Mouse (Mus musculus) ovary, adult 2 months (tissue): ENCODE data around the gene Prss53. TPM values are rescaled to one million over a fixed set of nuclear protein-coding genes. Genes with fewer than 3 reads are reported as not detected.

Experiments used
- polyA plus RNA-seq: library from polyadenylated mRNA; depleted of rRNA; stranded (reverse); fragments of >200 nt; gene quantifications from 2 replicates; pipeline ENCODE4 v1.2.3, GENCODE M21; 2012; rRNA removed

The Prss53 gene
- 6.7 and 8.5 TPM in 2 replicates for polyA plus RNA-seq

DNA sequence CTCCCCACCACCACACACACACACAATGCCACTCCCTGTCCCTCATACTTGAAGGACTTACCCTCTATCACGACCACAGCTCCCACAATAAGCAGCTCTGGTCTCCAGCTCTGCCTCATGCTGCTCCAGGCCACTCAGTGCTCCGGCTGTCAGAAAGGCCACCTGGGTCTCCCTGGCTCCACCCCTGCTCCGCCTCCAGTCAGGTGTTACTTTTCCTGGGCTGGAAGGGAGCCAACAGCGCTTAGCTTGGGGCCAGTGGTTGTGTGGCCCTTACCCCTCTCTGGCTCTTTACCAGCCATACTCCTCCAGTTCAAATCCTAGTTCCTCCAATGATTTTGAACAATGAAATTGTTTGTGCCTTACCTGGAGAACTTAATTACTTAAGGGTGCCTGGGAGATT is at the start of gene Prss53:
Prss53 (minus strand) TSS at position 173 of the 400 bp plus-strand sequence.

DNA sequence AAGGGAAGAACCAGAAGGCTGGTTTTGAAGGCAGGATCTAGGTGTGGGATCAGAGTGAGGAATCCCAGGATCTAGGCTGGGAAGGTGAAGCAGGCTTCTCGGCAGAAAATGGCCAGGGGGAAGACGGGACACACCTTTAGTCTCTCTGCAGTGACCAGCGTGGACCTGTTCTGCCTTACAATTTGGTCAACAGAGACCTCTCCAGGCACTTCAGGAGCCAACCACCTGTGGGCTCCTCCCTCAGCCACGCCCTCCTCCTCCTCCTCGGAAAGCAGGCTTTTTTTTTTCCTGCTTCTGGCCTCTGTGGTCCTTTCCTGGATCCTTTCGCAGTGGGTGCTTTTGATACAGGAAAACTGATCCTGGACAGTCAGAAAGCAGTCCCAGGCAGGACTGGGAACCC is 39.2 kb upstream of the Prss53 start, which contains the start of gene Prss8:
Prss8 (minus strand) TSS at position 182 of the 400 bp plus-strand sequence.

DNA sequence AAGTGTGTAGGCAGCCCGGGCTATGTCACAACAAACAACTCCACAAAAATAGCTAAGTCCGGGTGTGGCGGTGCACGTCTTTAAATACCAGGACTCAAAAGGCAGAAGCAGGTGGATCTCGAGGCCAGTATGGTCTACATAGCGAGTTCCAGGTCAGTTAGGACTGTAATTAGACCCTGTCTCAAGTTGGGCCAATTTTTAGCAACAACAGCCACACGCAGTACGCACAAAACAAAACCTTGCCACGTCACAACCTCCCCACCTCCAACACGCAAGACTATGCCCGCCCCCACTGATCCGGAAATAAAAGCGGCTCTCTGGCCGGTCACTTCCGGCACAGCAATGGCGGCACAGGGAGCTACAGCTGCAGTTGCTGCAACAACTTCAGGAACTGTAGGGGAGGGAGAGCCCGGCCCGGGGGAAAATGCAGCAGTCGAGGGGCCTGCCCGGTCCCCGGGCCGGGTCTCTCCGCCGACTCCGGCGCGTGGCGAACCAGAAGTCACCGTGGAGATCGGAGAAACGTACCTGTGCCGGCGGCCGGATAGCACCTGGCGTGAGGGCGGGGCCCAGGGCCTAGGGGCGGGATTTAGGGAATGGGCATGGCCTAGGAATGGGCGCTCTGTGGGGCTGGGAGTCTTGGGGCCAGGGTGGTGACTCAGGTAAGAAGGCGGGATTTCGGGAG is 21.6 kb upstream of the Prss53 start, which contains the start of gene Kat8:
Kat8 (plus strand) TSS at position 327 of the 682 bp plus-strand sequence.

DNA sequence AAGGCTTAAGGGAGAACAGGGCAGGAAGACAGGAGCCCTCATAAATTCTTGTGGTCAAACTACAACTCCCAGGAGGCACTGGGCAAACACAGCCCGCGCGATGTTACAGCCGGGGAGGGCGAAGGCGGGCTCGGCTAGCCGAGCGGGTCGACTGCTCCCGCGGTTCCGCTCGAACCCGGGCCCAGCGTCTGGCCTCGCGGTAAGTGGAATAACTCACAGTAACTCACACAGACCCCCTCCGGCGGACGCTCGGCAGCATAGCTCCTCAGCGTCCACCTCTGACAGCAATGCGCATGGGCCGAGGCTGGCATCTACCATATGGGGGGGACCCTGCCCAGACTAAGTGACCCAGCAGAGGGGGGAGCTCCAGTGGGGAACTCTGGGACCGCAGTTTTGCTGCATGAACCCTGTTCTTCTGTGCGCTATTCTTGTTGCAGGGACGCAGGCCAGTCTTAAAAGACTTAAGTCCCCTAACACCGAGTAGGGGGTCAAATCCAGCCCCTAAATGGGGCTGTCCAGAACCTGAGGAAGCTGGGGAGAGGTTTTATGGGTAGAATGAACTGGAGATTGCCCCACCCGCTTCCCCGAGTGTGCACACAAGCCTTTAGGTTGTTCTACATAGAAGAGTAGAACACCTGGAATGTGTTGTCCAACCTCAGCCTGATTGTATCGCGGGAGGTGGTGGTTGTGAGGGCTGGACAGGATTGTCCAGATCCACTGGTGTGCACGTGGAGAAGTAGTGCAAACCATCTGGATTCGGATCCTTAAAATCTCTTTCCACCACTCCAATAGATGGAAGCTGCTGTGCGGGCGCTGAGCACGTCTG is 13.4 kb upstream of the Prss53 start, which contains the start of gene Bckdk:
Bckdk (plus strand) TSS at position 112 of the 826 bp plus-strand sequence.

DNA sequence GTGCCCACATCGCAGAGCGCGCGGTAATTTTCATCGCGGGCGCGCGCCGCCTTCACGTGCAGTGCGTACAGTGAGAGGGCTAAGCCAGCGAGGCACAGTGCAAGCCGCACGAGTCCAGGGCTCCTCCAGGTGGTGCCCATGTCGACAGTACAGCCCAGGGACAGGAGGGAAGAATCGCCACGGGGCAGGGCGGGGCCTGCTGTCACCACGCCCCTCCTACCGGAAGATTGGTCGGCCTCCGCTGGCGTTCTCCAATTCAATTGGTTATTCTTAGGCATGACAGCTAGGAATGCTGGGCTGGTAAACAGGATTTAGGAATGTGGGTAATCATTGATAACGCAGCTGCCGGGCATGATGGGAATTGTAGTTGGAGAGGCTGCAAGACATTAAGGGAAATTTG is 4.7 kb upstream of the Prss53 start, which contains the start of the genes Gm21974 and Vkorc1:
Gm21974 (minus strand) TSS at position 13 of the 400 bp plus-strand sequence.
Vkorc1 (minus strand) TSS at position 176 of the 400 bp plus-strand sequence.

DNA sequence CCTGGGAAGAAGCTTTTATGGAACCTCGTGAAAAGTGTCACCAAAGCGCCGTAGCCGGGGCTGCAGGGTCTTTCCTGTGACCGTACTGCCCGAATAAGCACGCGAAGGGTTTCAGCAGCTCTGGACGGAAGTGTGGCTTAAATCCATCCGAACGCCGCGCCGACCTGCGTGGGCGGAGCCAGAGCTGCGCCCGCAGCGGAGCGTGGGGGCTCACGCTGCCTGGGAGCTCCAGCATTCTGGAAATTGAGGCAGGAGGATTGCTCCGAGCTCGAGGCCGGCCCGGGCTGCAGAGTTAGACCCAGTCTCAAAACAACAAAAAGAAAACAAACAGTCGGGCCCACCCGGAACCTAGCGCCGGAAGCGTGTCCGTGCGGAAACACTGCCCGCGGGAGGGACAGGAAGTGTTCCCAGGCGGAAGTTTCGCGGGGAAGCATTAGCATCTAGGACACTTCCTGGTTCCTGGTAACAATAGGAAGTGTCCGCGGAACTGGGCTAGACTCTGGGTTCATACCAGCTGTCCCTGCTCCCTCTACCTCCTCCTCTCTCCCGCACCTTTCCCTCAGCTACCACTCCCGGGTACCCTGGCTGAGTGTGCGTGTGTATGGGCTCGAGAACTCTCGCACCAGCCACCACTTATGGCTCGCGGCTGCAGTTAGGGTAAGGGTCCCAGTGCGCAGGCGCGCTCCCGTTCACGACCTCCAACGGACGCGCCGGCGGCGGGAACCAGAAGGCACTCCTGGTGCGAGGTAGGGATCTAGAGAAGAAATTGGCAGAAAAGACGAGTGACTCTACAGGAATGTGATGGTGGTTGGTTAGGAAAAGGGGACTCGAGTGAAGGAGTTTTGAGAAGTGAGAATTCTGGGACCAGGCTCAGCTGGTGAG is 14.1 kb downstream of the Prss53 start, which contains the start of gene Zfp668:
Zfp668 (minus strand) TSS at position 362 of the 882 bp plus-strand sequence.

DNA sequence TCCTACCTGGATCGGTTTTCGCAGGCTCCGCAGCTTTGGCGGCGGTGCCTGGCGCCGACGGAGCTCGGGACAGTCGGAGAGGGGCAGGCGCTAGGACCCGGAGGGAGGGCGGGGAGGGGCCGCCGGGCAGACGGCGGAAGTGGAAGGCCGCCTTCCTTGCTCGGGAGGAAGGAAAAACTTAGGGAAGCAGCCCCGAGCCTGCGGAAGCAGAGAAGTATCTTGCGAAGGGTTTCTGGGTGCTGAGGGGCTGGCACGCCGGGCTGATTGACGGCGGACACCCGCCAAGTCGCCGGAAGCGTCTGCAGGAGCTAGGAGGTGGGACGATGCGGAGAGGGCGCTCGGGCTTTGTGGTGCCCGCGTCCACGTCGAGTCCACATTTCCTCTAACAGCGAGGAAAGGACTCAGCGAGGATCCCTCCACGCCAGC is 14.7 kb downstream of the Prss53 start, which contains the start of gene Zfp646:
Zfp646 (plus strand) TSS at position 181 of the 426 bp plus-strand sequence.

Other genes starting within 250 kb of the Prss53 start
- 67.7 and 78.2 TPM in 2 replicates for gene Bcl7c, start 182.0 kb downstream of the Prss53 start, polyA plus RNA-seq
- 33.4 and 51.7 TPM in 2 replicates for gene Ctf1, start 178.2 kb downstream of the Prss53 start, polyA plus RNA-seq
- 0.27 and 0.30 TPM in 2 replicates for gene Ctf2, start 158.8 kb downstream of the Prss53 start, polyA plus RNA-seq
- 68.7 and 76.0 TPM in 2 replicates for gene Fbxl19, start 146.4 kb downstream of the Prss53 start, polyA plus RNA-seq
- 51.2 and 60.6 TPM in 2 replicates for gene Orai3, start 121.2 kb downstream of the Prss53 start, polyA plus RNA-seq
- 9.9 and 12.3 TPM in 2 replicates for gene Setd1a, start 114.3 kb downstream of the Prss53 start, polyA plus RNA-seq
- 0.06 TPM in 1 of 2 replicates, not detected in the other for gene Gm49388, start 105.4 kb downstream of the Prss53 start, polyA plus RNA-seq
- 78.5 and 87.3 TPM in 2 replicates for gene Hsd3b7, start 90.4 kb downstream of the Prss53 start, polyA plus RNA-seq
- gene Stx4a, start 66.7 kb downstream of the Prss53 start, polyA plus RNA-seq, result 66.0 and 82.3 TPM in 2 replicates
- 15.2 and 17.7 TPM in 2 replicates for gene Stx1b, start 66.4 kb downstream of the Prss53 start, polyA plus RNA-seq
- gene Zfp646, start 14.7 kb downstream of the Prss53 start, polyA plus RNA-seq, result 23.0 and 25.1 TPM in 2 replicates
- 11.1 and 14.6 TPM in 2 replicates for gene Zfp668, start 14.1 kb downstream of the Prss53 start, polyA plus RNA-seq
- not detected in 2 replicates for gene Gm21974, start 4.5 kb upstream of the Prss53 start, polyA plus RNA-seq
- 241 and 372 TPM in 2 replicates for gene Vkorc1, start 4.6 kb upstream of the Prss53 start, polyA plus RNA-seq
- gene Bckdk, start 13.1 kb upstream of the Prss53 start, polyA plus RNA-seq, result 99.5 and 124 TPM in 2 replicates
- gene Kat8, start 21.5 kb upstream of the Prss53 start, polyA plus RNA-seq, result 18.4 and 22.3 TPM in 2 replicates
- 44.6 and 45.0 TPM in 2 replicates for gene Prss8, start 39.1 kb upstream of the Prss53 start, polyA plus RNA-seq
- 29.0 and 31.2 TPM in 2 replicates for gene Prss36, start 55.8 kb upstream of the Prss53 start, polyA plus RNA-seq
- 304 and 455 TPM in 2 replicates for gene Fus, start 76.5 kb upstream of the Prss53 start, polyA plus RNA-seq
- gene Pycard, start 102.9 kb upstream of the Prss53 start, polyA plus RNA-seq, result 60.1 and 71.2 TPM in 2 replicates
- gene Trim72, start 113.0 kb upstream of the Prss53 start, polyA plus RNA-seq, result 0.97 and 1.1 TPM in 2 replicates
- 5.6 and 6.6 TPM in 2 replicates for gene Itgam, start 171.7 kb upstream of the Prss53 start, polyA plus RNA-seq
- 0.03 TPM in 1 of 2 replicates, not detected in the other for gene Gm49368, start 171.7 kb upstream of the Prss53 start, polyA plus RNA-seq
- 2.1 and 2.3 TPM in 2 replicates for gene Itgax, start 238.6 kb upstream of the Prss53 start, polyA plus RNA-seq